Mouse (Mus musculus) gastrocnemius, postnatal 36 days (tissue): ENCODE results near the gene Wfdc8. TPM values are rescaled to one million over a fixed set of nuclear protein-coding genes. Genes with fewer than 3 reads are reported as not detected.
"Not testable (repeated sequence)": the region's sequence is repeated elsewhere in the genome, so short reads cannot be mapped to it uniquely, and the experiment has no call there.

Experiments used
- DNase-seq, 2 experiments: peaks; one replicate each; pipeline ENCODE4 v3.0.0; 2022
- intact Hi-C: fragments of 180-260 bp; cut with DNase I; formaldehyde crosslinking; loops from one replicate; pipeline ENCODE4 v1.15.1; 2025
- long read RNA-seq, 2 experiments: library from polyadenylated mRNA; stranded (forward); transcript quantifications; one replicate each; pipeline ENCODE4 v2.0.0; 2021
- total RNA-seq, 2 experiments: library from RNA; stranded (reverse); gene quantifications; 2 replicates each; pipeline ENCODE4 v1.2.3; 2021

The Wfdc8 gene
- total RNA-seq: not detected
- long read RNA-seq, experiment 1: 0 reads
- long read RNA-seq, experiment 2: 0 reads

- intact Hi-C loops: not testable (repeated sequence)
- DNase-seq: peak; percentile 38 to 47
Measured at GRCm38 (mm10) chr2:164613471-164613870, at the start of gene Wfdc8, which contains the start of gene Wfdc6b. TSS of gene Wfdc8 (minus strand) at chr2:164613626. TSS of gene Wfdc6b (plus strand) at chr2:164613522.

- intact Hi-C loops: no loop called here
- no peak for DNase-seq
Measured at GRCm38 (mm10) chr2:164656483-164656882, 43.1 kb upstream of the Wfdc8 start, which contains the start of gene Wfdc9. TSS of gene Wfdc9 (minus strand) at chr2:164656583.

- DNase-seq: no peak
- intact Hi-C loops: no loop called here
Measured at GRCm38 (mm10) chr2:164655858-164656257, 42.4 kb upstream of the Wfdc8 start, which contains the start of gene Wfdc10. TSS of gene Wfdc10 (plus strand) at chr2:164656046.

DNA sequence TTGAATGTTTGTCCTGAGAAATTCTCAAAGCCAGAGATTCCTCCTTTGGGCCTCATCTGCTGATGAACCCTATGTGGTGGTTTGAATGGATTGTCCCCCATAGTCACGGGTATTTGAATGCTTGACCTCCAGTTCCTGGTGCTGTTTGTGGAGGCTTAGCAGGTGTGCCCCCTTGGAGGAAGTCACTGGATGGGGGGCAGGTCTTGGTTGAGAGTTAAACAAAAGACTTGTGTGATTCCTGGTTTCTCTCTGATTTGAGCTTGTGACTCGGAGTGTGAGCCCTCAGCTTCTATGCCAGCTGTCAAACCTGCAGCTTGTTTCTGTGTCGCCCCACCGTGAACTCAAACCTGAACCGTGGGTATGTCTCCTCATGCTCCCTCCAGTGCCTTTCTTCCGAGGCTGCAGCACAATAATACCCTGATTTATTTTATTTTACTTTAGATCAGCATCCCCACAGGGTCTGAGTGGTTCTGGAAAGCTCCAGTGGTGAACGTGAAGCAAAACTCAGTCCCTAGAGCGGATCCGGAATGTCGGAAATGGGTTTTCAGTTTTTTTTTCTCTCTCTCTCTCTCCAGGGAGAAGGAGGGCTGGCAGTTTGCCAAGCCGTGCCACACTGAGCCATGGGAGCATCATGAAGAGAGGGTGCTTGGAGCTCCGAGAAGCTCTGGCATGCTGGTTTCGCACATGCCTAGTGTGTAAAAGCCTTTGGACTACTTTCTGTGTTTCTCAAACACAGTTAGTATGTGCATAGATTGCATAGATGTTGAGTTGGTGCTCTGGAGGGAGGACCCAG, 28.7 kb upstream of the Wfdc8 start:
- no peak for DNase-seq
- intact Hi-C loops: no loop called here

GRCm38 (mm10) chr2:164641129-164641528, 27.7 kb upstream of the Wfdc8 start:
- intact Hi-C loops: no loop called here
- DNase-seq: no peak

DNA sequence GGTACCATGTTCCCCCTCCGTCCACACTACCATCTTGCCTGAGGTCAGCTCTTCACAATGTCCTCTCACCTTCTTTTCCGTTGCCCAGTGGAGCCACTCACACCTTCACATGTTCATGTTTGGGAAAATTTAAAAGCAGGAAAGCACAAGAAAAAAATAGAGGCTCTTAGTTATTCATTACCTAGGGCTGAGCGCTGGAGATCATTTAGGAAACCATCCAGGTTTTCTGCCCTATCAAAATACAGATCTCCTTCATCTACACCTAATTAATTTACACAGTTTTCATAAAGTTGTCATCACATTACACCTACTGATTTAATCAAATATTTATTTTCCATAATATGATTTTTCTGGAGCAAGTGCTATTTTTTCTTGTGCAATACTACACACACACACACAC, 25.3 kb upstream of the Wfdc8 start, which contains the start of gene Wfdc16:
Gene Wfdc16 (minus strand): TSS at position 101 of the 400 bp plus-strand sequence.
- intact Hi-C loops: no loop called here

DNA sequence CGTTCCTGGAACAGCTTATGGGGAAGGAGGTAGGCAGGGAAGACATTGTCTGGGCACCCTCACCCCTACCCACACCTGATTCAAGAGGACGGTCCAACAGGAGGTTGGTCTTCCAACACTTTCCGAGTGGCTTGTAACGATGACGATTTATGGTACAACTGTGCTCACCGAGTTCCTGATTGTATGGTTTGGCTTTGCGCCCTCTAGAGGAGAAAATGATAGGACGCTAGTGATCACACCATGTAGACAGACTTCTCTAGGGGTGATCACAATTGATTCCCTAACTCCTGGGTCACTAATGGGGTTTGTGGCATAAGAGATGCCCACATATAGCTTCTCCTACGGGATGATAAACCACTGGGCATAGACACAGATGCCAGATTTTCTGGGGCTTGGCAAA, 21.8 kb upstream of the Wfdc8 start:
- intact Hi-C loops: no loop called here
- no peak for DNase-seq

More for the DNA sequence above, 25.3 kb upstream of the Wfdc8 start, which contains the start of gene Wfdc16:
- DNase-seq: no peak

- no peak for DNase-seq
- intact Hi-C loops: no loop called here
Measured at GRCm38 (mm10) chr2:164621775-164622174, 8.3 kb upstream of the Wfdc8 start.

GRCm38 (mm10) chr2:164619050-164619449, 5.6 kb upstream of the Wfdc8 start:
- DNase-seq: no peak
- intact Hi-C loops: no loop called here

DNA sequence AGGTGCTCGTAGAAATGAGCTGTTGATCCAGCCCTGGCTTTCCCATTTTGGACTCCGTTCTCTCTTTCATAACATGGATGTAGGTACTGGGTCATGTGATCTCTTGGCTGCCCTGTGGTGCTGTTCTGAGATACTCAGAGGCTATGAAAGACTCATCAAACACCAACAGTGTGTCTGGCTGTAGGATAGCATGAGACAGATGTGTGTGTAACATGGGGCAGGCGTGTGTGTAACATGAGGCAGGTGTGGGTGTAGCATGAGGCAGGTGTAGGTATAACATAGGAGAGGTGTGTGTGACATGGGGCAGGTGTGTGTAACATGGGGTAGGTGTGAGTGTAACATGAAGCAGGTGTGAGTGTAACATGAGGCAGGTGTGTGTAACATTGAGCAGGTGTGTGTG, 2.0 kb upstream of the Wfdc8 start:
- DNase-seq: no peak
- intact Hi-C loops: no loop called here

DNA sequence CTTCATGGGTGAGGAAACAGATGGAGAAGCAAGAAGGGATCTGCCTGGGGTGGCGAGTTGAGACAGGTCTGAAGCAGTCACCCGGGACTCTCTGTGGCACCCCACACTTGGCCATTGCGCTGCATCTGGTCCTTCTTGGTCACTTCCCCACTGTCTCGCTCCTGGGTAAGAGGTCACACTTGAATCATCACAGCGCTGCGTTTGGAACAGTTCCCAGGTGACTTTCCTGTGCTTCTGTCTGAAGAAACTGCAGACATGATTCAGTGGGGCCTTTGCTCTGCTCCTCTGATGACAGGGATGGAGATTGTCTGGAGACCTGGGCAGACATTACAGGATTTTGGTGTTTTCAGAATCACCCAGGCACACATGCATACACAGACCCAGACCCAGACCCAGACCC, 4.6 kb downstream of the Wfdc8 start:
- DNase-seq: no peak
- intact Hi-C loops: no loop called here

DNA sequence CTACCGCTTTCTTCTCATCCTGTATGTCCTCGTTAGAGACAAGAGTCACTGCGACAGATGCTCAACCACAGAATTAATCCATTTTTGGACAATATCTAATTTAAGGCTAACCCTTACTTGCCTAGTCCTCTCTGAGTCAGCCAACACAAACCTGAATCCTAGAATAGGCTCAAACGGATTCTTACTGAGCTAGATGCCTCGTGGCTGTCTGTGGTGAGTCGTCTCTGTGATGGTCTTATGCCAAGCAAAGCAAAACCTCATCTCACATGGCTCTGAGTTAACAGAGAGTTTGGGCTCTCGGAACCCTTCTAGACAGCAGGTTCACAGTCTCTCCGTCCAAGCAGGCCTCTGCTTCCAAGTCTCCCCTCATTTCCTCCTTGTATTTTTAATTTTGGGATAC, 9.0 kb downstream of the Wfdc8 start:
- DNase-seq: no peak
- intact Hi-C loops: no loop called here

DNA sequence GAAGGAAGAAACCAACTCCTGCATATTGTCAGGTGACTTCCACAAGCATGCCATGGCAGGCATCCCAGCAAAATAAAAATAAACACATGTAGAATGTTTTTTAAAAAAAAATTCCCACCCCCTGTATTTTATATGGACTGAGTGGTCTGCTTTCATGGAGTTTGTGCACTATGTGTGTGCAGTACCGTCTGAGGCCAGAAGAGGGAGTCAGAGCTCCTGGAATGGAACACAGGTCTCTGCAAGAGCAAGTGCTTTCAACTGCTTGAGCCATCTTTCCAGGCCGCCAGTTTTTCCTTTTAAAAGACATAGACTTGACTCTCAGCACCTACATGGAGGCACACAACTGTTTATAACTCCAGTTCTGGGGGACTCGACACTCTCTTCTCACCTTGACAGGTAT, 9.9 kb downstream of the Wfdc8 start:
- DNase-seq: no peak
- intact Hi-C loops: no loop called here

- intact Hi-C loops: no loop called here
- DNase-seq: no peak
Measured at GRCm38 (mm10) chr2:164600179-164600578, 13.2 kb downstream of the Wfdc8 start.

DNA sequence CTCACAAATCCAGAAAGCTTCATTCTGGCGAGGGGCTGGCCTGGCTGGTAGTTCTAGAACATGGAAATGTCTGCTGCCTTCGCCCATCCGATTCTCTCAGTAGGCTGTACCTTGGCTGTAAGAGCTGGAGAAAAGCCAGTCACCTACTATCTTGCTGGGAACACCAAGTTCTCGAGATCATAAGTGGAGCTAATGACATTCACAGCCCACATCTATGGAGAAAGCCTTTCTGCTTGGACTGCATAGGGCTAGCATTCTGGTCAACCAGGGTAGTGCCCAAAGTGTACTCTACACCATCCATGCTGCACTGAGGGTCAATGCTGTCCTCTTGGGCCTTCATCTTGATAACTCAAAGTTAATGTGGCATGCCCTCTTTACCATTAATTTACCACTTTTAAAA, 19.9 kb downstream of the Wfdc8 start, which contains the start of gene Eppin:
Gene Eppin (minus strand): TSS at position 101 of the 400 bp plus-strand sequence.
- intact Hi-C loops: no loop called here

GRCm38 (mm10) chr2:164592014-164592413, 21.4 kb downstream of the Wfdc8 start:
- intact Hi-C loops: no loop called here
- no peak for DNase-seq

More for the DNA sequence above, 19.9 kb downstream of the Wfdc8 start, which contains the start of gene Eppin:
- no peak for DNase-seq

GRCm38 (mm10) chr2:164585025-164585725, 28.3 kb downstream of the Wfdc8 start, which contains the start of gene Wfdc6a:
TSS of gene Wfdc6a (minus strand) at chr2:164585447.
- intact Hi-C loops: loop anchor here (5.0 kb wide), 1 partner anchor 142 kb away; no protein-coding TSS in a partner anchor
- DNase-seq: not testable (repeated sequence)

GRCm38 (mm10) chr2:164573359-164573758, 40.1 kb downstream of the Wfdc8 start, which contains the start of gene Spint3:
TSS of gene Spint3 (minus strand) at chr2:164573459.
- intact Hi-C loops, DNase-seq: not testable (repeated sequence)

- DNase-seq: no peak
- intact Hi-C loops: no loop called here
Measured at GRCm38 (mm10) chr2:164567460-164567859, 46.0 kb downstream of the Wfdc8 start.

- no peak for DNase-seq
- intact Hi-C loops: no loop called here
Measured at GRCm38 (mm10) chr2:164566997-164567396, 46.4 kb downstream of the Wfdc8 start.

DNA sequence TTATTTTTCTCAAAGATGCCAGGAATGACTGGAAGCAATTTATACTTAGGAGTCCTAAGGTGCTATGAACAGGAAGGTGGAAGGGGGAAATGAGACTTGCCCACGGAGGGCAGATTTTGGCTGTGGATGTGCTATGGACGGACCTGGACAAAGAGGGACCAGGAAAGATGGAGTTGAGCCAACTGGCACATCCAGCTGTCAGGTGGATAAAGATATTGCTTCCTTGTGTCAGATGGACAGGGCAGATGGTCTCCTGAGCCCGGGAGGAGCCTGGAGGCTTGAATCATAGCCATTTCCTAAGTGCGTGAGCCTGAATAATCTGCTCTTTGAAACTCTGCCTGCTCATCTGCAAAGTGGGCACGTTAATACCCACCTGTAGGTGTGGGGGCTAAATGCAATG, 49.1 kb downstream of the Wfdc8 start:
- intact Hi-C loops: no loop called here
- DNase-seq: no peak
